ENCODE assay signal across 8 mouse cellular contexts in the genomic region with DNA sequence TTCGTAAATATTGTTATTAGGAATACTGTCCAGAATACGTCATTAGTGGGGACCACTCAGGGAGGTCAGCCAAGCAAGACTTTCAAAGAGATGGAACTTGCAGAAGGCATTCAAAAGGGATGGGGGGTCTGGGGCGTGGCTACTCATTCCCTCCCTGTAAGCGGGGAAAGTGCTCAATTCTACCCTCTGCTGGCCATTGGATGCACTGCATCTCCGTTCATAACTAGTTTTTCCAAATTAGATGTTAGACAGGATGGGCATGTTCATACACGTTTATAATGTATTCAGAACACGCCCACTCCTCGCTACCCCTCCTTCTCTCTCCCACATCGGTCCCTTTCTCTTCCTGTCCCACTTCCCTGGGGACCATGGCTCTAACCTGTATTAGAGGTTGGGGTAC. TPM values are rescaled to one million over a fixed set of nuclear protein-coding genes. Genes with fewer than 3 reads are reported as not detected.
DNase-seq lines count a peak whose midpoint lies in the region; ATAC-seq and TF ChIP-seq lines count a peak whose summit lies in the region.

No protein-coding gene starts in this region.

- H3K9me3 ChIP-seq in heart, embryonic 13.5 days: no peaks in the 10 kb centered on the region
- peaks cover 6% of the 10 kb centered on the region for H3K9me3 ChIP-seq in kidney, embryonic 16.5 days (ENCODE audit: low read length)
- no peaks in the 10 kb centered on the region for H3K9me3 ChIP-seq in liver, embryonic 13.5 days (replicated peaks)
- no peaks in the 10 kb centered on the region for H3K9me3 ChIP-seq in stomach, embryonic 15.5 days

- DNase-seq in CD4-positive, CD25-positive, alpha-beta regulatory T cell, adult 2 months (ENCODE audit: low read depth, low spot score): peak; percentile 82
- DNase-seq in liver, embryonic 13.5 days: peak; percentile 48
- DNase-seq in natural killer cell, adult 2 months (ENCODE audit: low spot score in 2 of 2): peak; percentile 59 to 67

- no peaks in the 10 kb centered on the region for H3K27me3 ChIP-seq in heart, embryonic 13.5 days (replicated peaks)
- H3K27me3 ChIP-seq in kidney, embryonic 16.5 days (ENCODE audit: insufficient read depth, low read length): no peaks in the 10 kb centered on the region
- H3K27me3 ChIP-seq in liver, embryonic 13.5 days: no peaks in the 10 kb centered on the region
- H3K27me3 ChIP-seq in stomach, embryonic 15.5 days (replicated peaks): no peaks in the 10 kb centered on the region

- 0 out of 2 replicates have a peak, but pooled peaks cover 6% of the 10 kb centered on the region for H3K36me3 ChIP-seq in heart, embryonic 13.5 days
- H3K36me3 ChIP-seq in kidney, embryonic 16.5 days (ENCODE audit: insufficient read depth, low read length): no peaks in the 10 kb centered on the region
- no peaks in the 10 kb centered on the region for H3K36me3 ChIP-seq in liver, embryonic 13.5 days
- no peaks in the 10 kb centered on the region for H3K36me3 ChIP-seq in stomach, embryonic 15.5 days

- no peak overlapping the region for H3K27ac ChIP-seq in bone marrow, adult 2 months (ENCODE audit: control insufficient read depth, insufficient read depth, low read depth, low read length, poor library complexity)
- peak overlapping the region; percentile 56 for H3K27ac ChIP-seq in embryonic fibroblast, embryonic 13.5 days (ENCODE audit: insufficient read depth, low read length)
- H3K27ac ChIP-seq in heart, embryonic 13.5 days (replicated peaks): peak overlapping the region; percentile 26; the same call in 1 of the 2 replicates
- no peak overlapping the region for H3K27ac ChIP-seq in kidney, embryonic 16.5 days (ENCODE audit: low read length)
- H3K27ac ChIP-seq in liver, embryonic 13.5 days: no peak overlapping the region
- peak overlapping the region; percentile 40; the same call in 1 of the 2 replicates for H3K27ac ChIP-seq in stomach, embryonic 15.5 days

- H3K4me1 ChIP-seq in bone marrow, adult 2 months (ENCODE audit: control insufficient read depth, insufficient read depth, low read length): no peaks in the 10 kb centered on the region; the same call in 1 of the 2 replicates
- peaks cover 3% of the 10 kb centered on the region; the same call in 1 of the 2 replicates for H3K4me1 ChIP-seq in embryonic fibroblast, embryonic 13.5 days (ENCODE audit: control insufficient read depth, insufficient read depth, low read length)
- peaks cover 25% of the 10 kb centered on the region for H3K4me1 ChIP-seq in heart, embryonic 13.5 days
- H3K4me1 ChIP-seq in kidney, embryonic 16.5 days (ENCODE audit: insufficient read depth, low read length): peaks cover 24% of the 10 kb centered on the region
- H3K4me1 ChIP-seq in liver, embryonic 13.5 days (replicated peaks): peaks cover 25% of the 10 kb centered on the region
- peaks cover 27% of the 10 kb centered on the region for H3K4me1 ChIP-seq in stomach, embryonic 15.5 days

- H3K4me2 ChIP-seq in heart, embryonic 13.5 days: peak overlapping the region; percentile 30
- peak overlapping the region; percentile 37 for H3K4me2 ChIP-seq in kidney, embryonic 16.5 days (replicated peaks; ENCODE audit: low read depth, low read length)
- no peak overlapping the region for H3K4me2 ChIP-seq in liver, embryonic 13.5 days
- H3K4me2 ChIP-seq in stomach, embryonic 15.5 days: peak overlapping the region; percentile 22; the same call in 1 of the 2 replicates

- TF ChIP-seq POLR2A in bone marrow, adult 2 months (IDR thresholded peaks at IDR 0.05; ENCODE audit: borderline replicate concordance, control insufficient read depth, low read depth, low read length): no peak
- TF ChIP-seq POLR2A in embryonic fibroblast, embryonic 13.5 days (IDR thresholded peaks at IDR 0.05; ENCODE audit: low read depth, low read length): no peak

- H3K9ac ChIP-seq in heart, embryonic 13.5 days: no peak overlapping the region
- H3K9ac ChIP-seq in kidney, embryonic 16.5 days (replicated peaks; ENCODE audit: low read length): peak overlapping the region; percentile 20; the same call in 1 of the 2 replicates
- H3K9ac ChIP-seq in liver, embryonic 13.5 days: no peak overlapping the region
- H3K9ac ChIP-seq in stomach, embryonic 15.5 days: no peak overlapping the region

- TF ChIP-seq CTCF in bone marrow, adult 2 months (IDR thresholded peaks at IDR 0.05; ENCODE audit: control insufficient read depth, insufficient read depth, low read length): peak; percentile 70
- TF ChIP-seq CTCF in embryonic fibroblast, embryonic 13.5 days (IDR thresholded peaks at IDR 0.05; ENCODE audit: borderline replicate concordance, insufficient read depth, low read length): peak; percentile 46; the same call in 1 of the 2 replicates

- H3K4me3 ChIP-seq in bone marrow, adult 2 months (replicated peaks; ENCODE audit: control insufficient read depth, low read depth, low read length): no peak overlapping the region
- no peak overlapping the region for H3K4me3 ChIP-seq in embryonic fibroblast, embryonic 13.5 days (ENCODE audit: insufficient read depth, low read length)
- H3K4me3 ChIP-seq in heart, embryonic 13.5 days: no peak overlapping the region
- H3K4me3 ChIP-seq in kidney, embryonic 16.5 days (ENCODE audit: low read length): no peak overlapping the region; the same call in 1 of the 2 replicates
- no peak overlapping the region for H3K4me3 ChIP-seq in liver, embryonic 13.5 days (replicated peaks)
- no peak overlapping the region for H3K4me3 ChIP-seq in stomach, embryonic 15.5 days (replicated peaks)

- ATAC-seq in heart, embryonic 13.5 days (ENCODE audit: extremely low read depth, insufficient number of reproducible peaks, low FRiP score, low TSS enrichment): no peak
- ATAC-seq in kidney, embryonic 16.5 days (ENCODE audit: low FRiP score, low TSS enrichment): peak; percentile 49
- no peak for ATAC-seq in liver, embryonic 13.5 days (ENCODE audit: low read depth)
- peak; percentile 42; the same call in 1 of the 2 replicates for ATAC-seq in stomach, embryonic 15.5 days (ENCODE audit: insufficient read depth, low FRiP score, low read depth)

- WGBS in bone marrow, adult 2 months: 6% methylated on average over 9 of the region's 9 CpGs
- WGBS in heart, embryonic 13.5 days: 6% methylated on average over 9 of the region's 9 CpGs
- 5% methylated on average over 9 of the region's 9 CpGs for WGBS in kidney, embryonic 16.5 days
- 5% methylated on average over 9 of the region's 9 CpGs for WGBS in liver, embryonic 13.5 days (ENCODE audit: insufficient replicate concordance)
- 4% methylated on average over 9 of the region's 9 CpGs for WGBS in stomach, embryonic 15.5 days

RNA-seq across cellular contexts. Expression of gene Fhad1, which starts 56.7 kb away (rescaled TPM):
- polyA plus RNA-seq in bone marrow, adult 2 months (2011; ENCODE audit: insufficient read depth, insufficient read length, low replicate concordance, missing spikeins): 1.3 TPM in 1 of 2 replicates, not detected in the other
- not detected in 2 replicates for polyA plus RNA-seq in embryonic fibroblast, embryonic 13.5 days (2011; ENCODE audit: insufficient read length, low read depth, missing spikeins)
- polyA plus RNA-seq in heart, embryonic 13.5 days (2015; fragmentation: Nextera tagmentation; extraction: Ambion mirVana): 2.7 and 3.6 TPM in 2 replicates
- 0.74 and 1.0 TPM in 2 replicates for polyA plus RNA-seq in kidney, embryonic 16.5 days (2015; fragmentation: Nextera tagmentation; extraction: Ambion mirVana)
- 0.32 and 0.41 TPM in 2 replicates for polyA plus RNA-seq in liver, embryonic 13.5 days (2015; fragmentation: Nextera tagmentation; extraction: Ambion mirVana)
- 2.0 and 2.7 TPM in 2 replicates for polyA plus RNA-seq in stomach, embryonic 15.5 days (2015; fragmentation: Nextera tagmentation; extraction: Ambion mirVana)

Comparison
In these comparisons a context has a peak if more than half of its experiments do, and no peak if none do; other contexts are left out.
1. H3K27ac ChIP-seq: peak in embryonic fibroblast, embryonic 13.5 days (single experiment), heart, embryonic 13.5 days (single experiment) and stomach, embryonic 15.5 days (single experiment); none in bone marrow, adult 2 months (single experiment), kidney, embryonic 16.5 days (single experiment) and liver, embryonic 13.5 days (single experiment).
2. ATAC-seq: peak in kidney, embryonic 16.5 days (single experiment) and stomach, embryonic 15.5 days (single experiment); none in heart, embryonic 13.5 days (single experiment) and liver, embryonic 13.5 days (single experiment).
3. Peak in every context shown above with its lines, with median percentiles within 50 percentile points of each other: DNase-seq.